Mouse (Mus musculus) spleen, postnatal 4 days (tissue): ENCODE results near the gene Nbr1.
"Not testable (repeated sequence)": the region's sequence is repeated elsewhere in the genome, so short reads cannot be mapped to it uniquely, and the experiment has no call there.

Source experiments
- DNase-seq, 2 experiments: peaks; one replicate each; pipeline ENCODE4 v3.0.0; 2022; ENCODE audit warnings: low spot score in 2 of 2

Nbr1 gene

DNA sequence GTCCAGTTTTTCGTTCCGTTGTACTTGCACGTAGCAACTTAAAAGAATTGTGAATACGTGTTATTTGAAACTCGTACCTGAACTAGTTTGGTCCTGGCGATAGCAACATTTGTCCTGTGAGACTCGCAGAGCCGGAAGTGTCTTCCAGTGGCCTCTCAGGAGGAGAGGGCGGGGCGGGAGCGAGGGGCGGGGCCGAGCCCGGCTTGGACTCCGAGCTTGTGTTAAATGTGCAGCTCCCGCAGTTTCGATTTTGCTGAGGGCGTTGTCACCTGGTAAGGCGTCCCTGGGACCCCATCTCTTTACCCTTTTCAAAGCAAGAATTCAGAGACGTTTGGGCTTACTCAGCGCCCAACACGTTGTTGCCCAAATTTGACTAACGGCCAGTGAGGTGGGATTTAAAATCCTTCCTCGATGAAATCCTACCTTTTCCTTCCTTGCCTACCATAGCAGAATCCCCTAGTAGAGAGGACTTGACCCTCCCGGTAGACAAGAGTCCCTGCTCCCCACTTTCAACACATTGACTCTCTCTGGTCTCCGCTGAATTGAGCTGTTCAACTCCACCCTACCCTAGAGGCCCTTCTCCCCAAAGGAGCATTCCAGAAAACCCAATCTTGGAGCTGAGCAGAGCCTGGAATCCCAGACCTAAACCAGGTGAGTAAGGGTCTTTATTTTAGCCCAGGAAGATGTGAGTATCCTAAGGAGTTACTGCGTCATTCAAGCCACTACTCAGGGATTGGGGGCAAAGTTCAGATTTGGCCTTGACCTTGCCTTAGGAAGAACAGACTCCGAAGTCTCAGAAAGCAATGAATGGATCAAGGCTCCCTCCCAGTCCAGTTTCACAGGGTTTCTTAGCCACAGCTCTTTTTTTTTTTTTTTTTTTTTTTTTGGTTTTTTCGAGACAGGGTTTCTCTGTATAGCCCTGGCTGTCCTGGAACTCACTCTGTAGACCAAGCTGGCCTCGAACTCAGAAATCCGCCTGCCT lies 30.4 kb downstream of the Nbr1 start, which contains the start of gene Tmem106a:
Tmem106a (plus strand) TSS at position 189 of the 982 bp plus-strand sequence.
- peak; percentile 80 to 84 for DNase-seq

DNA sequence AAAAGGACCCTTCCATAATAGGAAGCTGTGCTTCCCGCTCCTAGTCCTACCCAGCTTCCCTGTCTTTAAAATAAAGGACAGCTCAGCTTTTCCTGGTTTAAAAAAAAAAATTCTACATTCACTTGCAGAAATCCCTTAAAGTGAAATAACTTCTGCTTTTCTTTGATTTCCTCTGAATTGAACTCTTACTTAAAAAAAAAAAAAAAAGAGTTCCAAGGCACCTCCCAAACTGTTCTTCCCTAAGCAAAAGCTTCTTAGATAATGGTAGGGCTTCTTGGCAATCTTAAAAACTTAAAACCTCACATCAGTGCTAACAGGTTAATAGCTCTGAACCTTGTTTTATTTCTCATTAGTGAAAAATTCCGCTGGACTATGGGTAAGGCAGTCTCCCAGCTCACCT lies 31.3 kb downstream of the Nbr1 start:
- DNase-seq = no peak

DNA sequence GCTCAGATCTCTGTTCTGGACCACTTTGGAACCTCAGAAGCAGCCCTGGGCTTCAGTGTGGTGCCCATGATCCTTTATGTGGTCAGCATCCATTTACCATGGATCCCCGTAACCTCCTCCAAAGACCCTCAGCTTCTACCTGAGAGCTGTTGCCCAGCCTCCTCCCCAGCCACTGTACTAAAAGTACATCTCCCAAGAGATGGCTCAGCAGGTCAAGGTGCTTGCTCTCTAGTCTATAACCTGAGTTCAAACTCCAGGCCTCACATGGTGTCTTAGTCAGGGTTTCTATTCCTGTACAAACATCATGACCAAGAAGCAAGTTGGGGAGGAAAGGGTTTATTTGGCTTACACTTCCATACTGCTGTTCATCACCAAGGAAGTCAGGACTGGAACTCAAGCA lies 33.1 kb downstream of the Nbr1 start:
- not testable (repeated sequence) for DNase-seq

DNA sequence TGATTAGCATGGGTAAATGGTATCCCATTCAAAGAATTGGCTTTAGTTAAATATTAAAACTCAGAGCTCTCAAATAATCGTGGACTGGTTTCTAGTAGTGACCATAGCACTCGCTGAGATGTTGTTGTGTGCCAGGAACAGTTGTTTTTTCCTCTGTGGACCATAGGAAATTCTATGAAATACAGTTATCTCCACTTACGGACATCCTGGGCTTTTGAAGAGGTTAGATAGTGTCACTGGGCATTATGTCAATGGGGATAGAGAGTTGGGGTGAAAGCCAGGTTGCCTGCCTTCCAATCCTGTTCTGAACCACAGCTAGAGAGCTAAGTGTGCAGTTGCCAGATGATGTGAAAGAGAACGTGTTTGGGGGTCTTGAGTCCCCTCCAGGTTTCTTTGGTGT lies 33.9 kb downstream of the Nbr1 start:
- no peak for DNase-seq

DNA sequence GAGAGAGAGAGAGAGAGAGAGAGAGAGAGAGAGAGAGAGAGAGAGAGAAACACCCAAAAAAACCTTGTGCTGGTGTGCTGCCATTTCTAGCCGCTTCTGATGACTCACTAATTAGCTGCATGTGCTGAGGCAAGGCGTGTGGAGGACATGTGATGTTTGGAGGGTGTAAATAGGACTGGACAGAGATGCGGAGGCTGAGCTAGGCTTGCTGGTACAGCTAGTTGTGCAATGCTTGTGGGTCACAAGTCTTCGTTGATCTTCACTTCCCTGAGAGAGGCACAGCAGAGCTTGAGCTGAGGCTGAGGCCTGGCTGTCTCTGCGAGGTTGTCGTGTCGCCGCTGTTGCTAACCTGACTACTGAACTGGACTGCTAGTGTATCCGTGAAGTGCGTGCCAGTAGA lies 35.7 kb downstream of the Nbr1 start:
- no peak for DNase-seq

DNA sequence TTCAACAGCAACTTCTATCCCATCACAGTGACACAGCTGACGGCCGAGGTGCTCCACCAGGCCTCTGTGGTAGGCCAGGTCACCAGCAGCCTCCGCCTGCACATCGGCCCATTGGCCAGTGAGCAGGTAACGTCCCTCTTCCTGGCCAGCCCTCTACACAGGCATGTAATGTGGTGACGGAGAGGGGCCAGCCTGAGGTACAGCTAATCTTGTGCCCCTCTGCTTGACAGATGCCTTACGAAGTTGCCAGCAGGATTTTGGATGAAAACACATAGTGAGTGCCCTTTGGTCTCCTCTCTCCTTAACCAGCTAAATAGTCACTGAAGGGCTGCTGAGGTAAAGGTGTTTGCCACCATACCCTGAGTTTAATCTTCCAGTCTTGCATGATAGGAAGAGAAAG lies 36.9 kb downstream of the Nbr1 start:
- DNase-seq = no peak

DNA sequence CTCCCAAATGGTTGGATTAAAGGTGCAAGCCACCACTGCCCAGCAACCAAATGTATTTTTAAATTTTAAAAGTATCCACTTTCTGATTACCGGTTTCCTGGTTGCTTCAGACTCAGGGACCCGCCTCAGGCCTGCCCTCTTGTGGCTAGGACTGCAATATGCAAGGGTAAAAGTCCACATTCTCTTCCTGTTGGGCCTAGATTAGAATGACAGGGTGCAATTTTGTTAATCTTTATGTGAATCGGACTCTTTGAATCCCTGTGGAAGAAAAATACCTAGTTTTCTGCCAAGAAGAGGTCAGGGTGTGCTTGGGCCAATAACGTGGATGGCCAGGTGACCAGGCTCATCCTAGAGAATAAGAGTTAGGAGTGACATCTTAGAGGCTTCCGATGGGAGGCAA lies 37.5 kb downstream of the Nbr1 start:
- DNase-seq = peak; percentile 76 to 85

DNA sequence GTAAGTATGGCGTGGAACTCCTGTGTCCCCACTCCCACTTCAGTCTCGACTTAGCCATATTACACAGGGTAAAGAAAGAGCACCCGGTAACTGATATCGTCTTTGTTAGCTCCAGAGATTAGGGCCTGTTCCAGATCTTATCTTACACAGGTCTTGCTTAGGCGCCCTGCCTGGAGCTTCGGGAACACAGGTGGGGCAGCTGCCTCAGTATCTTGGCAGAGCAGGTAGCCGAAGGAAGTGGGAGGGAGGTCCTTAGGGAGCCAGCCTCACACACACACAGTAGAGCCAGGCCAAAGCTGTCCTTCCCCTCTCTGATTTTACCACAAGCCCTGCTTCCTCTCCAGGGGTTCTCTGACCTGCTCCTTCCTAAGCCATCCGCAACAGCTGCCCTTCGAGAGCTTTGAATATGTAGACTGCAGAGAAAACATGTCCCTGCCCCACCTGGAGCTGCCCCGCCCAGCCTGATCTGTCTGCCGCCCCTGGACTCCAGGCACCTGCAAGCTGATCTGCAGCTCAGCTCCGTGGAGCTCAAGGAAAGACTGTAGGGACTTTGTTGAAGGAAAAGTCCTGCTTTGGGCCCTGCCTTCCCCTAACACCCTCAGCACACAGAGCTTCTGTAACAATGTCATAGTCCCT lies 38.2 kb downstream of the Nbr1 start:
- DNase-seq = no peak

DNA sequence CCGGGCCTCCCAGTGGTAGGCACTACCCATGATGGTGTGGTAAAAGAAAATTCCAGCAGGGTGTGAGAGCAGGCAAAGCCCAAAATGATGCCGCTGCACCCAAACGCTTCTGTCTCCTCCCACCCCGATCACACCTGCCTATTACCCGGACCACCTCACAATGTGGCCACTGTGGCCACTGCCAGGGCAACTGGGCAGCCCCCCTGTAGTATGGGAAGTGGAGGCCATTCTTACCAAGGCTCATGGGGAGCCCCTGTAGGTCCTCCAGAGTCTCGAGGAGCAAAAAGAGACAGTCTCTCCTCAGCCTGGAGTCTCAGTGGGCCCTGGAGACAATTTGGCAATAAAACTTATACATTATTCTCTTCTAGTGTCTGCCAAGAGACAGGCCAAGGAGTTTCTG lies 47.2 kb downstream of the Nbr1 start, which contains the start of gene Gm11634:
Gm11634 (minus strand) TSS at position 101 of the 400 bp plus-strand sequence.
- no peak for DNase-seq

DNA sequence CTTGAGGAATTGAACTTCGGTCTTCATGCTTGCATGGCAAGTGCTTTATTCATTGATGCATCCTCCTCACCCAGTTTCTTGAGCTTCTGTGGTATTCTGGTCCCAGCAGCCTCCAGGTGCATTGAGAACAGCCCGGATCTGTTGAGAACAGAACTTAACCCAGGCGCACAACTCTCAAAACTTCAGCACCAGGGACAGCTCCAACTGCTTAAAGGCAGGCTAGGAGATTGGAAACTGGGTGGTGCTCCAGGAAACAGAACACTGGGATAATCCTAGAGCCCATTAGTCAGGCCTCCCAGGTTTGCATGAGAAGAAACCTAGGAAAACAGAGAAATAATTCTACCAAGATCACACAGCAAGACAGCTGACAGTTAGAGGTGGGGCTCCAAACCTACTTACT lies 50.5 kb downstream of the Nbr1 start:
- peak; percentile 50 to 82 for DNase-seq

DNA sequence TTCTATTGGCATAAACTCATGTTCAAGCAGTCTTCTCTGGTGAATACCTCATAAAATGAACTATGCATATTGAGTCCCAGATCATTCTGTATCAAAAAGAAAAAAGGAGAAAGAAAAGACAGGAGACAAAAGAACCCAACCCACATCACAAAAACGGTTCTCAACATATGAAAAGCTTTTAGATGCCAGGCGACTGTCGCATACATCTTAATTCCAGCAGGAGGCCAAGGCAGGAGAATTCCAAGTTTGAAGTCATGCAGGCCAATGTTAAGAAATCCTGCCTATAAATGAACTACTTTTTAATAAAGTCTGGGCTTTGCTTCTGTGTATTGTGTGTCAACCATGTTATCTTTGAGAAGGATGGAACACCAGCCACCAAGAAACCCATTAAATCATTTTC lies 52.2 kb downstream of the Nbr1 start:
- DNase-seq = no peak

DNA sequence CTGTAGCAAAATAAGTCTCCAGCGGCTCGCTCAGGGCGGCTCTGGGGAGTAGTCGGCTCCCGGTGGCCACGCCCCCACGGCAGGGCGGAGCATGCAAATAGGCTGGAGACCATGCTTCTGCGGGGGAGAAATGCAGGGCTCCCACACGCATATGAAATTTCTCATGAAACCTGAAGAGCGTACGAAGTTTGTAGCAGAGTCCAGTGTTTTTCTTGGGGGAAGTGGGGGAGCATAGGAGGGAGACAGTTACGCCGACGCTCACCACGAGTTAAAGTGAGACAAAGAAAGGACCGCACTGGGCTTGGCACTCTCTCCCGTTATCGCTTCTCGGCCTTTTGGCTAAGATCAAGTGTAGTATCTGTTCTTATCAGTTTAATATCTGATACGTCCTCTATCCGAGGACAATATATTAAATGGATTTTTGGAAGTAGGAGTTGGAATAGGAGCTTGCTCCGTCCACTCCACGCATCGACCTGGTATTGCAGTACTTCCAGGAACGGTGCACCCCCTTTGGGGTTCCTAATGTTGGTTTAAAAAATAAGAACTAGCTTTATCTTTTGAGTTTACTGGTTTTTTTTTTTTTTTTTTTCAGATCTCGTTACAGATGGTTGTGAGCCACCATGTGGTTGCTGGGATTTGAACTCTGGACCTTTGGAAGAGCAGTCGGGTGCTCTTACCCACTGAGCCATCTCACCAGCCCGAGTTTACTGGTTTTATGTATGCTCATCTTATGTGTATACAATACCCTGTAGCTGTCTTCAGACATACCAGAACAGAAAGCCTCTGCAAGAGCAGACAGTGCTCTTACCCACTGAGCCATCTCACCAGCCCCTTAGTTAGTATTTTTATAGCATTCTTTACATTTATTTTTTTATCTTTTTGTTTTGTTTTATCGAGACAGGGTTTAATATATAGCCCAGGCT lies 52.8 kb downstream of the Nbr1 start:
- peak; percentile 84 to 93 for DNase-seq

DNA sequence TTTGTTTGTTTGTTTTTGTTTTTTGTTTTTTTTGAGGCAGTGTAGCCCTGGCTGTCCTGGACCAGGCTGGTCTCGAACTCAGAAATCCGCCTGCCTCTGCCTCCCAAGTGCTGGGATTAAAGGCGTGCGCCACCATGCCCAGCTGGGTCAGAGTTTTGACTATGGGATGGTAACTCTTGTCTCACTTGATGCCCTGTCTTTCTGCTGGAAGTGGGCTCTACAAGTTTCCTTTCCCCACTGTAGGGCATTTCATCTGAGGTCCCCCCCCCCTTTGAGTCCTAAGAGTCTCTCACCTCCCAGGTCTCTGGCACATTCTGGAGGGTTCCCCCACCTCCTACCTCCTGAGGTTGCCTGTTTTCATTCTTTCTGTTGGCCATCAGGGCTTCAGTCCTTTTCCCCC lies 55.2 kb downstream of the Nbr1 start:
- DNase-seq = not testable (repeated sequence)

DNA sequence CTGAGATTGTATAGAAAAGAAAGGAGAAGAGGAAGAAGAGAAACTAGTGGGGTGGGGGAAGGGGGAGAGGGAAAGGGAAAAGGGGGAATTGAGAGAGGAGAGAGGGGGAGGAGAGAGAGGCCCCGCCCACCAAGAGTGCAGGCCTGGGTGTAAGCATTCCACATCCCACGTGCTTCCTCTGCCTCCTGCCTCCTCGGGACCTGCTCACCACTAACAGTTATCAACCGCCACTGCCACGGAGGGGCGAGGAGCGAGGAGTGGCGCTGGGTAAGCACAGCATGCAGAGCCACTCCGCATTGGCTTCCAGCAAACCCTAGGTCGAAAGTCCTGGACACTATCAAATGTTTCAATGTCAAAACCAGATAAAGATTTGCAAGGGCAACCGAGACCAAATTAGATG lies 58.5 kb downstream of the Nbr1 start:
- no peak for DNase-seq

DNA sequence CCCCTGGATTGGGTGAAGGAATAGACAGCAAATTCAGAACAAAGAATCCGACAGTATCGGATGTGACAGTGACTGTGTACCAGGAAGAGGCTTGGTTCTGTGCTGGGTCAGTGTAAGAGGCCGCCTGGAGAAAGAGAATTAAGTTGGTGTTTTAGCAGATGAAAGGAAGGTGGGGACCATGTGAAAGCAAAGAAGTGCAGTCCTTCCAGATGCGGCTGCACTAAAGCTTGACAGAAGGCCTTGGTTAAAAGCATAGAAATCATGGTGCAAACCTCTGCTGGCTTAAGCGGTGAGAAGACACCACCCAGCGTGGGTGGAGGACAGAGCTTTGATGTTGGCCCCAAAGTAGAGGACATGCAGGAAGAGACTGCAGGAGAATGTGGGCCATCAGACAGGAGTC lies 61.6 kb downstream of the Nbr1 start:
- DNase-seq = no peak

DNA sequence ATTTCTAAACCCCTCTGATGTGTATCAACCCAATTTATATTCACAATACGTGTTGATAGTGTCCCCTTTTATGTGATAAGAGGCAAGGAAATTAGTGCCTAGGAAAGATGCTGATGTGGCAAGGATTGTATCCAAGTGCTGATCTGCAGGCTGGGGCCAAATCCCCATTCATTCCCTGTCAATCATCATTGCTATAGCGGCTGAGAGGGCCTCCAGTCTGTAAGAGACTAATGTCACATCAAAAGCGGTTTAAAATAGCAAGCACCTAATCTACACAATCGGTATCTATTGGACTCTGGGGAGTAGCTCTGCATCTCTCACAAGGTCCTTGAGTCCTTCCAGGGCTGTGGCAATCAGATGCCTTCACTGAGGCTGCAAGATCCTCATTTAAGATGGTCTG lies 62.2 kb downstream of the Nbr1 start:
- DNase-seq = no peak

DNA sequence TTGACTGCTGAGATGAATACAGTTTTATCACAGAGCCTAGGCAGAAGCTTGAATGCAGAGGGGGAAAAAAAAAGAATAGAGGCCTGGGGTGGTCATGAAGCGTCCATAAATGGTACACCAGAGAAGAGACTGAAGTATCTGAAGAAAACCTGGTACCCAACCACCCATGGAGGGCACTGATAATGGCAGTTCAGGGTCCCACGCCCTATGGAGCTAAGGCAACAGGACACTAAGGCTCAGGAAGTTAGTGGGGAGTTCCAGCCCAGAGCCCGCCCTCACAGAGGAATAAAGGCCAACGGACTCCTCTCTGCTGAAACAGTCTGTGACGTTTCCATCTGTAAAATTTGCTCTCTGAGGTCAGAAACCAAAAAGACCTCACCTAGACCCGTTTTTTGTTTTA lies 63.4 kb downstream of the Nbr1 start:
- DNase-seq = no peak

DNA sequence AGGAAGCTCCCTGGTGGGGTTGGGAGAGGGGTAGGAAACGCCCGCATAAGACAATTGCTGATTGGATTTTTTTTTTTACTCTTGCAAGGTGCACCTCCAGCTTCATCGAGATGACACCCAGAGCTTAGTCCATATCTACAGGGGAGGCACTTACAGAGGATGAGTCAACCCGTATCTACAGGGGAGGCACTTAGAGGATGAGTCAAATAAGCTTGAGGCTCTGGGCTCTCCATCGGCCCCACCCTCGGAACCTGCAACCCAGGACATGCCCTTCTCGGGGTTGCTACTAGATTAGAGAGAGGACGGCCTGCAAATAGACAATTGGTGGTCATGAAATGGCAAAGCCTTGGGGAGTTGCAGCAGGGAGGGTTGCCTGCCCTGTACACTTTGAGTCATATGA lies 64.2 kb downstream of the Nbr1 start:
- no peak for DNase-seq

DNA sequence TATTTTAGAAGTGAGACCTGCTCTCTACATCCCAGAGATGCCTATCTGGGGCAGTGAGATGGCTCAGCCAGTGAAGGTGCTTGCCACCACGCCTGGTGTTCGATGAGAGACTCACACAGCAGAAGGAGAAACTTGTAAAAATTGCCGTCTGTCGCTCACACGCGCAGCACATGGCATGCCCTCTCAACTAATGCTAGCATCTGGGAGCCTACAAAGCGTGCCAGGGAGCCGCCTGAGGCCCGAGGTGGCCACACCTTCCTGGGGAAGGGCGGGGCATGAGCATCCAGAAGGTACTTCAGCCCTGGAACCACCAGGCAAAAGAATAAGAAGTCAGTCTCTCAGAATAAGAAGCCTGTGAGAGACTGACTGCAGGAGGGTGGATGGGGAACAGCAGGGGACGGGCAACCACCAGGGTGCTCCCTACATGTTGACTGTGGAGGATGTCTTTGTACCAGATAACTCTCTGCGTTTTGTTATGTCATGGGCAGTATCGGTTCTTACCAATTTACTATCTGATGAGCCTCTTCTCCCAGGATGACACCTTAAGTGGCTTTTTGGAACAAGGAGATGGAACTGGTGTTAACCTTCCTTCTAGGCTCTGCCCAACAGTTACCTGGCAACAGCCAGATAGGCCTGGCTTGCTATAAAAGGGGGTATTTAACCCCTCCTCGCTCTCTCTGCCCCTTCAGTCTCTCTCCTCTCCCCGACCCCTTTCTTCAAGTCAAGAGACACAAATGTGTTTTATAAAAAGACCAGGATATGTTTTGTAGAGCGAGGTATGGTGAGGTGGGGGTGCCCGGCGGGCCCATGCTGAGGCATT lies 65.2 kb downstream of the Nbr1 start:
- DNase-seq = no peak

DNA sequence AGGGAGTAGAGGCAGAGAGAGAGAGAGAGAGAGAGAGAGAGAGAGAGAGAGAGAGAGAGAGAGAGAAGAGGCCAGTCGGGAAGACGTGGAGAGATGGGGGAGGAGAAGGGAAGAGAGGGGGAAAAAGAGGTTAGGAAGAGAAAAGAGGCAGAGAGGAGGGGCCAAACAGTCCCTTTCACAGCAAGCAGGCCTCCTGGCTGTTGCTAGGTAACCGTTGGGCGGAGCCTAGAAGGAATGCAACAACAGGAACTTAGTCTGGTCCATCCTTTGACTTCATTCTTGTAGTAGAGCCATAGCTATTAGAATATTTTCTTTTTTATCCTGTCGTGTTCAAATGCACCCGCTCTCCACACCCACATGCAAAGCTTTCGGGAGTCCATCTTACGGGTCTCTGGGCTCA lies 65.9 kb downstream of the Nbr1 start:
- peak in 1 of 2 experiments; percentile 38 for DNase-seq

DNA sequence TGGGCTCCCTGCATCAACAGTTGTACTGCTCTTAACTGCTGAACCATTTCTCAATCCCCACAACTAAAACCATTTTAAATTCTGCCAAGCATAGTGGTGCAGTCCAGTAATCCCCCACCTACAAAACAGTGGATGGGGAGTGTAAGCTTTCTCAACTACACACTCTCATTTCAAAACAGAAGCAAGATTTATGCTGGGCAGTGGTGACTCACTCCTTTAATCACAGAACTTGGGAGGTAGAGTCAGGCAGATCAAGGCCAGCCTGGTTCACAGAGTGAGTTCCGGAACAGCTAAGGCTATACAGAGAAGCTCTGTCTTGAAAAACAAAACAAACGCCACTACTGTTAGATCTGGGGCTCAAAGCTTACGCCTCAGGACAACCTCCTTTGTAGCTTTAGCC lies 66.6 kb downstream of the Nbr1 start:
- DNase-seq = no peak
